Mouse (Mus musculus) MEL (cell line): ENCODE results near the gene St6galnac3. TPM values are rescaled to one million over a fixed set of nuclear protein-coding genes. Genes with fewer than 3 reads are reported as not detected.

Experiments
- DNase-seq: peaks from one replicate; pipeline ENCODE4 v3.0.0; 2011; ENCODE audit warnings: low read depth, low spot score
- H3K27ac ChIP-seq: 2 replicates; pipeline ENCODE4 v1.5.1; 2012; ENCODE audit warnings: low read depth, mild to moderate bottlenecking, control low read depth, low read length, moderate library complexity; ENCODE audit not compliant: control insufficient read depth
- H3K27me3 ChIP-seq, 2 experiments: fragments of 150-350 bp in 1 of 2; sonication (generic) in 1 of 2; 2 replicates each; pipeline ENCODE4 v1.6.1; 2012; ENCODE audit warnings: low read length in 2 of 2, mild to moderate bottlenecking in 2 of 2, improper control_type of control experiment in 1 of 2, moderate library complexity in 1 of 2; ENCODE audit not compliant: insufficient read depth in 2 of 2, control insufficient read depth in 1 of 2
- H3K36me3 ChIP-seq, 2 experiments: 2 replicates each; pipeline ENCODE4 v1.6.1; 2012 to 2014; ENCODE audit warnings: low read length in 2 of 2, improper control_type of control experiment in 1 of 2, inconsistent platforms in 1 of 2, mild to moderate bottlenecking in 1 of 2; ENCODE audit not compliant: insufficient read depth in 2 of 2, control insufficient read depth in 1 of 2
- H3K4me1 ChIP-seq, 2 experiments: fragments of 150-350 bp in 1 of 2; sonication (generic) in 1 of 2; 2 replicates each; pipeline ENCODE4 v1.6.1; 2012; ENCODE audit warnings: low read length in 2 of 2, improper control_type of control experiment in 1 of 2, mild to moderate bottlenecking in 1 of 2; ENCODE audit not compliant: insufficient read depth in 2 of 2, control insufficient read depth in 1 of 2
- H3K4me3 ChIP-seq, 2 experiments: fragments of 150-350 bp in 1 of 2; sonication (generic) in 1 of 2; 2 replicates each; pipeline ENCODE4 v1.5.1; 2012; ENCODE audit warnings: low read depth in 2 of 2, low read length in 2 of 2, mild to moderate bottlenecking in 2 of 2, moderate library complexity in 2 of 2, control low read depth in 1 of 2, improper control_type of control experiment in 1 of 2; ENCODE audit not compliant: control insufficient read depth in 1 of 2, insufficient read depth in 1 of 2
- H3K79me2 ChIP-seq: 2 replicates; pipeline ENCODE4 v1.6.1; 2012; ENCODE audit warnings: mild to moderate bottlenecking, low read length, moderate library complexity; ENCODE audit not compliant: control insufficient read depth, poor library complexity, insufficient read depth
- H3K9ac ChIP-seq: 2 replicates; pipeline ENCODE4 v1.6.1; 2012; ENCODE audit warnings: low read depth, mild to moderate bottlenecking, control low read depth, low read length, moderate library complexity; ENCODE audit not compliant: control insufficient read depth, poor library complexity, severe bottlenecking
- H3K9me3 ChIP-seq: fragments of 150-350 bp; sonication (generic); replicated peaks from 2 replicates; pipeline ENCODE4 v1.6.1; 2012; ENCODE audit warnings: mild to moderate bottlenecking, low read length, improper control_type of control experiment, moderate library complexity; ENCODE audit not compliant: insufficient read depth
- E2F4 ChIP-seq: IDR thresholded peaks from 2 replicates; pipeline ENCODE4 v1.6.1; 2011; ENCODE audit warnings: low read depth, low read length, improper control_type of control experiment, borderline replicate concordance
- EP300 ChIP-seq, 2 experiments: IDR thresholded peaks; 2 replicates each; pipeline ENCODE4 v1.6.1; 2011; ENCODE audit warnings: improper control_type of control experiment in 2 of 2, low read length in 2 of 2, low read depth in 1 of 2, mild to moderate bottlenecking in 1 of 2
- ETS1 ChIP-seq: IDR thresholded peaks from 2 replicates; pipeline ENCODE4 v1.6.1; 2012; ENCODE audit warnings: low read depth, mild to moderate bottlenecking, inconsistent platforms, low read length, improper control_type of control experiment, moderate library complexity
- GATA1 ChIP-seq: IDR thresholded peaks from 2 replicates; pipeline ENCODE4 v1.6.1; 2011; ENCODE audit warnings: low read depth, low read length, improper control_type of control experiment
- JUND ChIP-seq: IDR thresholded peaks from 2 replicates; pipeline ENCODE4 v1.6.1; 2011; ENCODE audit warnings: low read depth, mild to moderate bottlenecking, improper control_type of control experiment, low read length
- NRF1 ChIP-seq: IDR thresholded peaks from 2 replicates; pipeline ENCODE4 v1.6.1; 2014; ENCODE audit warnings: low read depth, mild to moderate bottlenecking, inconsistent platforms, low read length, improper control_type of control experiment, moderate library complexity; ENCODE audit not compliant: poor library complexity, insufficient read depth, severe bottlenecking
- POLR2A ChIP-seq, 2 experiments: IDR thresholded peaks; 2 replicates each; pipeline ENCODE4 v1.6.1; 2011 to 2012; ENCODE audit warnings: low read length in 2 of 2, mild to moderate bottlenecking in 2 of 2, control low read depth in 1 of 2, improper control_type of control experiment in 1 of 2, low read depth in 1 of 2, moderate library complexity in 1 of 2; ENCODE audit not compliant: control insufficient read depth in 1 of 2, insufficient read depth in 1 of 2, poor library complexity in 1 of 2
- POLR2AphosphoS5 ChIP-seq: IDR thresholded peaks from 2 replicates; pipeline ENCODE4 v1.6.1; 2012; ENCODE audit warnings: low read depth, borderline replicate concordance, mild to moderate bottlenecking, inconsistent platforms, low read length, moderate library complexity, mixed read lengths
- RCOR1 ChIP-seq: IDR thresholded peaks from 2 replicates; pipeline ENCODE4 v1.6.1; 2012; ENCODE audit warnings: low read depth, mild to moderate bottlenecking, inconsistent platforms, low read length, improper control_type of control experiment
- SIN3A ChIP-seq: IDR thresholded peaks from 2 replicates; pipeline ENCODE4 v1.6.1; 2012; ENCODE audit warnings: low read length, improper control_type of control experiment, inconsistent platforms
- TCF12 ChIP-seq: IDR thresholded peaks from 2 replicates; pipeline ENCODE4 v1.6.1; 2014; ENCODE audit warnings: low read depth, mild to moderate bottlenecking, inconsistent platforms, low read length, improper control_type of control experiment, moderate library complexity
- ZKSCAN1 ChIP-seq: IDR thresholded peaks from 2 replicates; pipeline ENCODE4 v1.6.1; 2012; ENCODE audit warnings: low read depth, mild to moderate bottlenecking, inconsistent platforms, low read length, improper control_type of control experiment, moderate library complexity
- polyA plus RNA-seq, 2 experiments: library from polyadenylated mRNA; stranded (reverse) in 1 of 2; unstranded in 1 of 2; fragments of >175 nt in 1 of 2; fragments of >200 nt in 1 of 2; gene quantifications; 2 replicates each; pipeline versions ENCODE4 v1.2.1 to v1.2.4; 2012; ENCODE audit warnings: low replicate concordance in 2 of 2, low read depth in 1 of 2; ENCODE audit not compliant: insufficient read length in 2 of 2, insufficient read depth in 1 of 2, missing spikeins in 1 of 2
- total RNA-seq: library from RNA; depleted of rRNA; stranded (reverse); fragments of 300-350 nt; gene quantifications from 2 replicates; pipeline ENCODE4 v1.2.3, GENCODE M21; 2012

St6galnac3 gene
- total and polyA plus RNA-seq, 3 experiments = 7.8 to 11.4 TPM; not detected in 1

DNA sequence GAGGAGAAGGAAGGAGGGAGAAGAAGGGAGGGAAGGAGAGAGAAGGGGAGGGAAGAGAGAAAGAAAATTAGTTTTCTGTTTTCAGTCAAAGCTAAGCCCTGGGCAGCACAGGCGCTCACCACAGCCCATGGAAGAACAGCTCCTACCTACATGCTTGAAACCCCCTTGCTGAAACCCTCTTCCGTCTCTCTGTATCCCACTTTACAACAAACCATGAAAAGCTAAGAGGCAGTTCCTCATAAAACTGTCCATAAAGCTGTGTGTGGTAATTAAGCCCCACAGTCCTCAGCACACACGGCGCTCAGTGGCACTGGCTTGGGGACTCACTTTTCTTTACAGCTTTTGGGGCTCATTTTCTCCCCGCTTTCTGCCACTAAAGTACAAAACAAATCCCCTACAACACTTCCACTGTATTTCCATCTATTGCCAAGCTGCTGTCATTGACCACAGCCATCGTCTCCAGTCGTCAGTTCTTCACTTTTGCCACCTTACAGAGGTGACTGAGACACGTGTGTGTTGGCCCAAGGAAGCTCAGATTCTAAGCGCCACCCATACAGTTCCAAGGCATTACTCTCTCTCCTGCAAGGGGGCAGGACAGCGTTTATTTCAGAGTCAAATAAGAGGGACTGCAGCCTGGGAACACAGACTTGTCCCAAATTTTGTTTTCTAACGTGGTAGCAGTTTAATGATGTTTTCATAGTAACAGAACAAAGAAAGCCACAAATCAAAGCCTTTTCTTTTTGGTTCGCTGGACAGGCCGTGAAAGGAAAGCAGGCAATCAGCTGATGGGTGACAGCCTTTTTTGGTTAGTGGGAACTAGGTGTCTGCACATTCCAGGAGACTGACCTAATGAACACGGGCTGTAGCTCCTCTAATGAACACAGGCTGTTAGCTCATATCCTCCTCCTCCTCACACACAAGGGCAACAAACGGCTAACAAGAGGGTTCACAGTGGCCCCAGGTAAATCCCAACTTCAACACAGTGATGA, 22.9 kb downstream of the St6galnac3 start:
- H3K79me2 ChIP-seq = no peaks in the 10 kb centered on the region; the same call in 1 of the 2 replicates
- H3K9me3 ChIP-seq = no peaks in the 10 kb centered on the region
- TF ChIP-seq POLR2A (IDR thresholded peaks at IDR 0.05; ENCODE audit: control insufficient read depth in 1 of 2, insufficient read depth in 1 of 2, low read depth in 1 of 2, low read length in 2 of 2, poor library complexity in 1 of 2) (no peak), JUND (no peak), RCOR1 (no peak), NRF1 (no peak), ZKSCAN1 (no peak), POLR2AphosphoS5 (no peak)
- DNase-seq = no peak
- peaks cover 2 to 14% of the 10 kb centered on the region in 2 experiments; a peak in 3 of 4 replicates for H3K4me1 ChIP-seq
- H3K4me3 ChIP-seq = no peak overlapping the region
- no peak overlapping the region for H3K27ac ChIP-seq
- no peak overlapping the region for H3K9ac ChIP-seq
- peaks cover 0 to 10% of the 10 kb centered on the region in 2 experiments; a peak in 3 of 4 replicates for H3K36me3 ChIP-seq
- H3K27me3 ChIP-seq = no peaks in the 10 kb centered on the region

- no peaks in the 10 kb centered on the region; the same call in 1 of the 2 replicates for H3K79me2 ChIP-seq
- H3K27ac ChIP-seq = no peak overlapping the region
- H3K4me3 ChIP-seq = no peak overlapping the region
- no peaks in the 10 kb centered on the region for H3K9me3 ChIP-seq
- peaks cover 2 to 14% of the 10 kb centered on the region in 2 experiments; a peak in 3 of 4 replicates for H3K4me1 ChIP-seq
- no peak for DNase-seq
- TF ChIP-seq SIN3A (0 out of 2 replicates have a peak, but pooled peaks have one; percentile 26), NRF1 (peak; percentile 63), E2F4 (no peak), EP300 (IDR thresholded peaks at IDR 0.05; ENCODE audit: low read depth in 1 of 2, low read length in 2 of 2) (peak; percentile 47 to 63; a peak in 3 of 4 replicates), ZKSCAN1 (no peak), ETS1 (peak; percentile 24; the same call in 1 of the 2 replicates), GATA1 (peak; percentile 63), TCF12 (peak; percentile 72)
- no peak overlapping the region for H3K9ac ChIP-seq
- H3K27me3 ChIP-seq = no peaks in the 10 kb centered on the region
- H3K36me3 ChIP-seq = peaks cover 0 to 12% of the 10 kb centered on the region in 2 experiments
These were observed 23.8 kb downstream of the St6galnac3 start for GRCm38 (mm10) chr3:153701172-153701571.
